Mouse (Mus musculus) lung, adult 2 months (tissue): ENCODE data around the gene Gm6871.
A peak's percentile ranks its signal among the peaks of the same experiment; 100 is the strongest.

ENCODE experiments used
- CTCF ChIP-seq: fragments of 200-500 bp; IDR thresholded peaks from 2 replicates; pipeline ENCODE4 v1.5.1; 2011; ENCODE audit warnings: mild to moderate bottlenecking, low read length, control low read depth; ENCODE audit not compliant: insufficient read depth
- POLR2A ChIP-seq: fragments of 200-500 bp; IDR thresholded peaks from 2 replicates; pipeline ENCODE4 v1.6.1; 2011; ENCODE audit warnings: low read depth, mild to moderate bottlenecking, control low read depth, low read length, borderline replicate concordance; ENCODE audit errors: extremely low read depth

GRCm38 (mm10) chr7:41499389-41500049, 73.9 kb downstream of the Gm6871 start, which contains the start of the genes Gm20449 and AW146154:
- no peak for TF ChIP-seq CTCF
- TF ChIP-seq POLR2A: peak; percentile 67; the same call in 1 of the 2 replicates
